Mouse (Mus musculus) limb, embryonic 13.5 days (tissue): ENCODE results near the gene Shroom3. TPM values are rescaled to one million over a fixed set of nuclear protein-coding genes. Genes with fewer than 3 reads are reported as not detected.

ENCODE experiments used
- ATAC-seq: fragments of 200-750 bp; cut with Nextera tagmentation; 2 replicates; pipeline ENCODE4 v1.8.0; 2017; ENCODE audit warnings: low read depth, moderate number of reproducible peaks, moderate TSS enrichment; ENCODE audit not compliant: low FRiP score
- H3K27ac ChIP-seq: fragments of 300-500 bp; sonication (generic); 2 replicates; pipeline ENCODE4 v1.5.1; 2015; ENCODE audit warnings: inconsistent platforms, mild to moderate bottlenecking, moderate library complexity
- H3K27me3 ChIP-seq: fragments of 300-500 bp; sonication (generic); 2 replicates; pipeline ENCODE4 v1.6.1; 2015; ENCODE audit warnings: mild to moderate bottlenecking, inconsistent platforms
- H3K36me3 ChIP-seq: fragments of 300-500 bp; sonication (generic); 2 replicates; pipeline ENCODE4 v1.6.1; 2015; ENCODE audit warnings: inconsistent platforms, mild to moderate bottlenecking, moderate library complexity
- H3K4me1 ChIP-seq: fragments of 300-500 bp; sonication (generic); 2 replicates; pipeline ENCODE4 v1.6.1; 2015; ENCODE audit warnings: inconsistent platforms
- H3K4me2 ChIP-seq: fragments of 300-500 bp; sonication (generic); replicated peaks from 2 replicates; pipeline ENCODE4 v1.6.1; 2015; ENCODE audit warnings: inconsistent platforms, mild to moderate bottlenecking, moderate library complexity
- H3K4me3 ChIP-seq: fragments of 300-500 bp; sonication (generic); 2 replicates; pipeline ENCODE4 v1.5.1; 2015; ENCODE audit warnings: moderate library complexity, mild to moderate bottlenecking, inconsistent platforms
- H3K9ac ChIP-seq: fragments of 300-500 bp; sonication (generic); 2 replicates; pipeline ENCODE4 v1.6.1; 2015; ENCODE audit warnings: mild to moderate bottlenecking, inconsistent platforms
- H3K9me3 ChIP-seq: fragments of 300-500 bp; sonication (generic); 2 replicates; pipeline ENCODE4 v1.6.1; 2016; ENCODE audit warnings: inconsistent platforms
- WGBS: fragments of 180-500 bp; shearing (Covaris S2); methylation state at CpG from one replicate; pipeline ENCODE4 v1.1.7; 2015; 5-methylcytosine and 5-hydroxymethylcytosine counted together
- polyA plus RNA-seq: library from polyadenylated mRNA; unstranded; fragments of >200 nt; fragmentation: Nextera tagmentation; extraction: Ambion mirVana; gene quantifications from 2 replicates; pipeline ENCODE4 v1.2.1, GENCODE M21; 2015

The Shroom3 gene
- polyA plus RNA-seq, 1 experiment from 2014 or later: 3.8 TPM

- Histone ChIP-seq H3K27me3 (no peaks in the 10 kb centered on the region), H3K27ac (no peak overlapping the region), H3K4me3 (no peak overlapping the region), H3K36me3 (no peaks in the 10 kb centered on the region), H3K4me1 (peaks cover 14% of the 10 kb centered on the region), H3K9me3 (no peaks in the 10 kb centered on the region), H3K4me2 (no peak overlapping the region), H3K9ac (no peak overlapping the region)
- ATAC-seq: no peak
- WGBS: 60% methylated on average over 11 of the region's 11 CpGs
These were observed 134.0 kb downstream of the Shroom3 start for GRCm38 (mm10) chr5:92817122-92817822.

DNA sequence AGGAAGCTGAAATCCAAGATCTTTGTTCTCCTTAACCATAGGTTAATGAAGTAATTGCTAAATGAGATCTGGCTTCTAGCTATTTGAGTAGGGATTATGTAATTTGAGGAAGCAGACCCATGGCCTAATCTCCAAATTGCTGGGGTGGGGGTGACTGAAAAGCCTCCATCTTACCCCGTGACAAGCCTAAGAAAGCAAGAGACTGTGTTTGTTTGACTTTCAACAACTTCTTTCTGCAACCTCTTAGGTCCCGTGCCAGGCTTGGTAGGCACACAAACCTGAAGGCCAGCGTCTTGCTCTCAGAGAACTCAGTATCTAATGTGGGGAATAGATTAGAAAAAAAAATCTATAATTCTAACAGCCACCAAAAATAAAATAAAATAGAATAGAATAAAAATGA is 138.1 kb downstream of the Shroom3 start:
- ATAC-seq: no peak
- no peaks in the 10 kb centered on the region for H3K27me3 ChIP-seq
- no peaks in the 10 kb centered on the region for H3K4me1 ChIP-seq
- H3K4me2 ChIP-seq: no peak overlapping the region
- H3K9me3 ChIP-seq: no peaks in the 10 kb centered on the region
- 71% methylated on average over 3 of the region's 3 CpGs for WGBS
- no peak overlapping the region for H3K4me3 ChIP-seq
- no peaks in the 10 kb centered on the region for H3K36me3 ChIP-seq
- no peak overlapping the region for H3K27ac ChIP-seq
- H3K9ac ChIP-seq: no peak overlapping the region

GRCm38 (mm10) chr5:92823495-92823894 is 140.3 kb downstream of the Shroom3 start:
- no peak overlapping the region for H3K4me3 ChIP-seq
- no peak overlapping the region for H3K27ac ChIP-seq
- H3K9ac ChIP-seq: no peak overlapping the region
- H3K4me1 ChIP-seq: peaks cover 10% of the 10 kb centered on the region
- no peak for ATAC-seq
- H3K9me3 ChIP-seq: no peaks in the 10 kb centered on the region
- H3K36me3 ChIP-seq: no peaks in the 10 kb centered on the region
- WGBS: 84% methylated on average over 7 of the region's 7 CpGs
- H3K4me2 ChIP-seq: no peak overlapping the region
- H3K27me3 ChIP-seq: no peaks in the 10 kb centered on the region

DNA sequence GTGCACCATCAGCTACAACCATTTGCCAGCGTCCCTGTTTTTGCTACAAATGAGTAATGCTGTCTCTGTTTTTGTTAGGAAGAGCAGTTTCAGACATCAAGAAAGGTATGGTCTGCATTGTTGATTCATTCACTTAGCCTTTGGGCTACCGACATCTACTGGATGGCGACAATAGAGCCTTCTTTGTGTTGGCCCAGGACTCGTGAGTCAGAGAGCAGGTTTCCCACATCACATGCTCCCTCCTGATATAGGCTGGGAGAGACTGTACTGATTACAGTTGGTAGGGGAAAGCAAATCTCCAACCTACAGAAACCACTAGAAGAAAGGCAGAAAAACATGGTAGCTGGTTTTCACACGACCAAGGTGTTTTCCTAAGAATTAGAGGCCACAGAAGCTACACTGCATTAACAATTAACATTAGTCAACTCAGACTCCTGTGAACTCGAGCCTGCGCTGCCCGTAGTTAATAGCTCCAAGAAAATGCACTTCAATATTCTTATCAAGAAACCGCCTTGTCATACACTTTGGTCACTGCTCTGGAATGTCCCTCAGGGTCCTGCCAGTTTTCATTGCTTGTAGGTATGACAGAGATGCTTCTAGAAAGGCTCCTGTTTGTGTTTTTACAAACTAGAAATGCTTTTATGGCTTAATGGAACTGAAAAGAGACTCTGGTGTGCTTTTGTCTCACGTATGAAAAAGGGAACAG is 141.2 kb downstream of the Shroom3 start:
- Histone ChIP-seq H3K9ac (no peak overlapping the region), H3K36me3 (no peaks in the 10 kb centered on the region), H3K27me3 (no peaks in the 10 kb centered on the region), H3K4me3 (no peak overlapping the region), H3K4me1 (peaks cover 10% of the 10 kb centered on the region), H3K4me2 (no peak overlapping the region), H3K9me3 (no peaks in the 10 kb centered on the region), H3K27ac (no peak overlapping the region)
- WGBS: 80% methylated on average over 10 of the region's 10 CpGs
- ATAC-seq: no peak

DNA sequence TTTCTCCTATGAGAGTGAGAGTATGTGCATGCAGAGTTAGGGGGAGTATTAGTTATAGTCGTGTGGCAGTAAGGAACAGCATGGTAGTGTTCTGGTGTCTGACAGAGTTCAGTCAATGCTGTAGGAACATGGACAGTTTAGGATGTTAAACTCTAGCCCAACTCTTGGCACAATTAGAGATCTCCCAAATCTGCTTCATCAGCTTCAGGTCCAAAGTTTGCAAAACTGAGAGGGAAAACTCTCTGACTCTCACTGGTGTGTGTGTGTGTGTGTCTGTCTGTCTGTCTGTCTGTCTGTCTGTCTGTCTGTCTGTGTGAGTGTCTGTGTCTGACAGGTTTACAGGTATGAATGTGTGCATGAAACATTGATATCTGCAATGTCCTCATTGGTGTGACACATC is 147.2 kb downstream of the Shroom3 start:
- no peaks in the 10 kb centered on the region for H3K27me3 ChIP-seq
- H3K4me2 ChIP-seq: no peak overlapping the region
- H3K27ac ChIP-seq: no peak overlapping the region
- H3K4me3 ChIP-seq: no peak overlapping the region
- H3K9me3 ChIP-seq: no peaks in the 10 kb centered on the region
- ATAC-seq: no peak
- WGBS: 59% methylated on average over 1 of the region's 1 CpGs
- no peak overlapping the region for H3K9ac ChIP-seq
- H3K36me3 ChIP-seq: no peaks in the 10 kb centered on the region
- H3K4me1 ChIP-seq: peaks cover 10% of the 10 kb centered on the region

DNA sequence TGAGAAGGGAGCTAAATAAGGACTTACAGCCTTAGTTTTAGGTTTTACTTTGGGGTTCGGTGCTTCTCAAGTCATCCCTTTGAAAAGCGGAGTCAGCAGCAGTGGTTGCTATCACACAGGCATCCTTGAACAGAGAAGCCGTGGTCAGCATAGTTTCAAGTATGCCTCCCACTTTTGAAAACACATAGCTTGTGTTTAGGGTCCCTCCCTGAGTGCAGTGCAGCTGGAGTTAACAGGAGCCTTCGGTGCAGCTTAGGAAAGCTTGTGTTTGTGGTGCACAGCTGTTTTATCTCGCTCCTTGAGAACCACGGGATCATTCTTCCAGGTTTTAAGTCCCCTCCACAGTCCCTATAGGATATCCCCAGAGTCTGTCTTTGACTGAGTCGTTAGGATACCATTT is 151.3 kb downstream of the Shroom3 start:
- Histone ChIP-seq H3K4me1 (peaks cover 6% of the 10 kb centered on the region; the same call in 1 of the 2 replicates), H3K9ac (no peak overlapping the region), H3K27me3 (no peaks in the 10 kb centered on the region), H3K27ac (no peak overlapping the region), H3K4me3 (no peak overlapping the region), H3K4me2 (no peak overlapping the region), H3K9me3 (no peaks in the 10 kb centered on the region), H3K36me3 (no peaks in the 10 kb centered on the region)
- 60% methylated on average over 7 of the region's 7 CpGs for WGBS
- no peak for ATAC-seq

- ATAC-seq: no peak
- no peaks in the 10 kb centered on the region for H3K27me3 ChIP-seq
- no peak overlapping the region for H3K27ac ChIP-seq
- WGBS: 68% methylated on average over 4 of the region's 4 CpGs
- no peak overlapping the region for H3K4me2 ChIP-seq
- no peak overlapping the region for H3K9ac ChIP-seq
- peaks cover 6% of the 10 kb centered on the region; the same call in 1 of the 2 replicates for H3K4me1 ChIP-seq
- no peaks in the 10 kb centered on the region for H3K9me3 ChIP-seq
- H3K4me3 ChIP-seq: no peak overlapping the region
- H3K36me3 ChIP-seq: no peaks in the 10 kb centered on the region
These were observed 154.1 kb downstream of the Shroom3 start for GRCm38 (mm10) chr5:92837311-92837710.

DNA sequence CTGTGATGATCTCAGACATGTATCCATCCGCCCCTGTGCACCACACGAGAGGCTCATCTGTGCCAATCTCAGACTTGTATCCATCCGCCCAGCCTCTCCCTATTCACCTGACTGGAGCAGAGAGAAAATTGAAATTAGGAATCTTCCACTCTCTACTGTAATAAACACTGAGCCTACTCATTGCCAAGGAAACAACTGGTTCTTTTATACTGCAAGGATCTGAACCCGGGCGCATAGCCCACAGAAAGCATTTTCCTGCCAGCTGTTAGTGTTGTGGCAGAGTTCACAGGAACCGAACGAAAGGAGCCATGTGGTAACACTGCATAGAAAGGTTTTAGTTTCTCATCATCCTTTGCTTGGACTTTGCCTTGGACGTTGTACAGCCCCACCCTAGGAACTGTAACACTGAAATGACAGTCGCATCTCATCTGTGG is 155.1 kb downstream of the Shroom3 start:
- Histone ChIP-seq H3K4me1 (peaks cover 6% of the 10 kb centered on the region; the same call in 1 of the 2 replicates), H3K4me2 (no peak overlapping the region), H3K27ac (no peak overlapping the region), H3K36me3 (no peaks in the 10 kb centered on the region), H3K27me3 (no peaks in the 10 kb centered on the region), H3K9ac (no peak overlapping the region), H3K4me3 (no peak overlapping the region), H3K9me3 (no peaks in the 10 kb centered on the region)
- no peak for ATAC-seq
- WGBS: 82% methylated on average over 9 of the region's 9 CpGs

DNA sequence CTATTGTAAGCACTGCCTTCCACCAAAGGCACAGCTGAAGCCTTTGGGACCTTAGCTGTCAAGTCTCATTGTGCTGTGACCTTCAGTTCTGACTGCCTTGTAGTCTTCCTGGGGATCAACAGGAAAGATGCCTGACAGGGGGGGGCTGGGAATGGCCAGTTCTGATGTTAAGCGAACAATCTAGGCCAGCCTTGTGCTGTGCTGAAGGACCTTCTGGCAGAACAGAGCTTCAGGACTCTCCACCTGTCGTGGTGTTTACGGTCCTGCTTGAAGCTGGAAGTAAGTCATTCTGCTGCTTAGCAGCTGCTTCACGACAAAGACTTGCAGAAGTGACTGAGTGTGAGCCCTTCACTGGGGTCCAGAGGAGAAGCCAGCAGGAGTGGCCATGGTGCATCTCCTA is 156.1 kb downstream of the Shroom3 start:
- Histone ChIP-seq H3K9ac (no peak overlapping the region), H3K9me3 (no peaks in the 10 kb centered on the region), H3K4me1 (peaks cover 13% of the 10 kb centered on the region), H3K27me3 (no peaks in the 10 kb centered on the region), H3K4me2 (no peak overlapping the region), H3K27ac (no peak overlapping the region), H3K4me3 (no peak overlapping the region), H3K36me3 (no peaks in the 10 kb centered on the region)
- no peak for ATAC-seq
- 60% methylated on average over 4 of the region's 4 CpGs for WGBS

DNA sequence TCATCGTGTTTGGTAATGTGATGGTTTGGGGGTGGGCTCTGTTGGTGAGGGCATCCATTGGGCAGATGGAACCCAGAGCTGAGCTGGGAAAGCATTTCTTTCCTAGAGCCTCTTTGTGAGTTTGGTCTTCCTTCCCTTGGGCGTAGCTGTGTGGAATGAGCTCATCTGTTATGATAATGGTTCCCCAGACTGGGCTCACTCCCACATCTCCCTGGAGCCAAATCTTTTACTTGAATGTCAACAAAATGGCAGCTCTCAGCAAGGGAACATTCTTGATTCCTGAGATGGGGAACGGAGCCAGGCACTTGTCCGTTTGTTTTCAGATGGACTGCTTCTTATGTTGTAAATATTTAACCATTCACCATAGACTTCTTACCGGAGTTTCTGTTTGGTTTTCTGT is 158.2 kb downstream of the Shroom3 start:
- no peaks in the 10 kb centered on the region for H3K9me3 ChIP-seq
- no peaks in the 10 kb centered on the region for H3K27me3 ChIP-seq
- 69% methylated on average over 5 of the region's 5 CpGs for WGBS
- H3K4me3 ChIP-seq: no peak overlapping the region
- no peak overlapping the region for H3K9ac ChIP-seq
- peaks cover 18% of the 10 kb centered on the region for H3K4me1 ChIP-seq
- H3K4me2 ChIP-seq: no peak overlapping the region
- ATAC-seq: no peak
- no peaks in the 10 kb centered on the region for H3K36me3 ChIP-seq
- no peak overlapping the region for H3K27ac ChIP-seq

DNA sequence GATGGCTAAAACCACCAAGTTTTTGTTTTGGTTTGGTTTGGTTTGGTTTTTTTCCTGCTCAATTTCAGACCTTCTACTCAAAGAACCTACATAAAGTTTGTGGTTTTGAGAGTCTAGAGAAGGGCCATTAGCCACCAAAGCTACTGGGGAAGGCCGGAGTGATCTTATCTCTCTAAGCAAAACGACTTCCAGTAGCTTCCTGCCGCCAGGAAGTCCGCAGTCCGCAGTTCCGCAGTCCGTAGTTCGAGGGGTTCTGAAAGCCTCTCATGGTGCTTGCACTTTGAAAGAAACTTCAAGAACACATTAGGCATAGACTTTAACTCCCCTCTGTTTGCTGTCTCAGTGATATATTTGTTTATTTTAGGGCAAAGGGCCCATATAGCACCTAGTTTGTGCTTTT is 159.2 kb downstream of the Shroom3 start:
- Histone ChIP-seq H3K36me3 (no peaks in the 10 kb centered on the region), H3K4me2 (no peak overlapping the region), H3K27ac (no peak overlapping the region), H3K4me3 (no peak overlapping the region), H3K9me3 (no peaks in the 10 kb centered on the region), H3K9ac (no peak overlapping the region), H3K27me3 (no peaks in the 10 kb centered on the region), H3K4me1 (peaks cover 16% of the 10 kb centered on the region)
- no peak for ATAC-seq
- WGBS: 29% methylated on average over 8 of the region's 8 CpGs

- WGBS: 45% methylated on average over 3 of the region's 3 CpGs
- H3K4me1 ChIP-seq: peaks cover 16% of the 10 kb centered on the region
- no peak overlapping the region for H3K4me3 ChIP-seq
- no peak overlapping the region for H3K27ac ChIP-seq
- ATAC-seq: no peak
- H3K36me3 ChIP-seq: no peaks in the 10 kb centered on the region
- no peaks in the 10 kb centered on the region for H3K27me3 ChIP-seq
- H3K4me2 ChIP-seq: no peak overlapping the region
- H3K9ac ChIP-seq: no peak overlapping the region
- no peaks in the 10 kb centered on the region for H3K9me3 ChIP-seq
These were observed 159.6 kb downstream of the Shroom3 start for GRCm38 (mm10) chr5:92842881-92843280.
